Mouse (Mus musculus) sigmoid colon, adult 10 weeks (tissue): ENCODE results near the gene Pacs2. TPM values are rescaled to one million over a fixed set of nuclear protein-coding genes. Genes with fewer than 3 reads are reported as not detected.

Experiments used
- polyA plus RNA-seq: library from polyadenylated mRNA; stranded (reverse); fragments of 350-450 nt; fragmentation: Illumina TruSeq; extraction: RNeasy Lipid Tissue Mini Kit (QIAGEN cat#74804); gene quantifications from one replicate; pipeline ENCODE4 v1.2.3, GENCODE M21; 2014; ENCODE audit warnings: low read depth, low replicate concordance

The Pacs2 gene
- polyA plus RNA-seq, result 6.5 TPM

GRCm38 (mm10) chr12:113013604-113014558 is at the start of gene Pacs2:
Pacs2 (plus strand) TSS chr12:113014508.

GRCm38 (mm10) chr12:112976371-112977073 is 37.8 kb upstream of the Pacs2 start, which contains the start of gene Btbd6:
Btbd6 (plus strand) TSS chr12:112976482.

GRCm38 (mm10) chr12:113000294-113001132 is 13.8 kb upstream of the Pacs2 start, which contains the start of gene Brf1:
Brf1 (minus strand) TSS chr12:113000704.

GRCm38 (mm10) chr12:113074329-113075062 is 60.2 kb downstream of the Pacs2 start, which contains the start of gene Tex22:
Tex22 (plus strand) TSS chr12:113074502.

GRCm38 (mm10) chr12:113097749-113098281 is 83.5 kb downstream of the Pacs2 start, which contains the start of gene Mta1:
Mta1 (plus strand) TSS chr12:113098278.

Other genes with a start within 250 kb of the Pacs2 start
- gene Ahnak2, start 211.9 kb upstream of the Pacs2 start, polyA plus RNA-seq, result 13.3 TPM
- gene Clba1, start 205.6 kb upstream of the Pacs2 start, polyA plus RNA-seq, result 0.28 TPM
- 8.8 TPM for gene Cdca4, start 185.1 kb upstream of the Pacs2 start, polyA plus RNA-seq
- gene Gpr132, start 146.3 kb upstream of the Pacs2 start, polyA plus RNA-seq, result 0.66 TPM
- gene Jag2, start 84.7 kb upstream of the Pacs2 start, polyA plus RNA-seq, result 0.09 TPM
- gene Nudt14, start 72.4 kb upstream of the Pacs2 start, polyA plus RNA-seq, result not detected
- gene Btbd6, start 38.0 kb upstream of the Pacs2 start, polyA plus RNA-seq, result 1.6 TPM
- gene Brf1, start 13.8 kb upstream of the Pacs2 start, polyA plus RNA-seq, result 20.3 TPM
- gene Tex22, start 60.0 kb downstream of the Pacs2 start, polyA plus RNA-seq, result not detected
- gene Mta1, start 83.8 kb downstream of the Pacs2 start, polyA plus RNA-seq, result 7.2 TPM
- not detected for gene Crip2, start 125.7 kb downstream of the Pacs2 start, polyA plus RNA-seq
- 12.1 TPM for gene Crip1, start 131.8 kb downstream of the Pacs2 start, polyA plus RNA-seq
- gene Tedc1, start 141.9 kb downstream of the Pacs2 start, polyA plus RNA-seq, result 0.38 TPM
- gene Tmem121, start 171.4 kb downstream of the Pacs2 start, polyA plus RNA-seq, result not detected